Mouse (Mus musculus) lung, postnatal 0 days (tissue): ENCODE data around the gene Zfp414.

Source experiments
- CTCF ChIP-seq: IDR thresholded peaks from 2 replicates; pipeline ENCODE4 v1.5.1; 2016; ENCODE audit warnings: antibody characterized with exemption, mild to moderate bottlenecking
- EP300 ChIP-seq: IDR thresholded peaks from 2 replicates; pipeline ENCODE4 v1.6.1; 2016; ENCODE audit warnings: antibody characterized with exemption, mild to moderate bottlenecking, control low read depth

DNA sequence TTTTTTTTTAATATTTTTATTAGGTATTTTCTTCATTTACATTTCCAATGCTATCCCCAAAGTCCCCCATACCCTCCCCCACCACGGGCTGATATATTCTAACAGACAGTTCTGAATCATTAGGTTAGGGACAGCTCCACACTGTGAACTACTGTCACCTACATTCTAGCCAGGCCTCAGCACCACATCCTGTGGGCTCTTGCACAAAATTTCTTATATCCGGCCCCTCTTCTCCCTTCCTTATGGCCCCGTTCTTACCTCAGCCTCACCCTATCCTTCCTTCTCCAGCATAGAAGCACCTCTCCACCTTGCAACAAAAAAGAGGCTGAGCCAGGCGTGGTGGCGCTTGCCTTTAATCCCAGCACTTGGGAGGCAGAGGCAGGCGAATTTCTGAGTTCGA is 18.3 kb upstream of the Zfp414 start:
- TF ChIP-seq CTCF (no peak), EP300 (no peak)
